Mouse (Mus musculus) layer of hippocampus, postnatal 10 days (tissue): Measurements from ENCODE around the gene Olfr904. TPM values are rescaled to one million over a fixed set of nuclear protein-coding genes. Genes with fewer than 3 reads are reported as not detected.
"Not testable (repeated sequence)": the region's sequence is repeated elsewhere in the genome, so short reads cannot be mapped to it uniquely, and the experiment has no call there.

Source experiments
- DNase-seq, 2 experiments: peaks; one replicate each; pipeline ENCODE4 v3.0.0; 2021; ENCODE audit warnings: low spot score in 2 of 2
- long read RNA-seq: library from polyadenylated mRNA; stranded (forward); transcript quantifications from one replicate; pipeline ENCODE4 v2.0.0, GENCODE M21; 2023
- total RNA-seq, 2 experiments: library from RNA; stranded (reverse); gene quantifications; 2 replicates each; pipeline ENCODE4 v1.2.3; 2021

Gene Olfr904
- not detected for total RNA-seq
- long read RNA-seq, result 0 reads

DNA sequence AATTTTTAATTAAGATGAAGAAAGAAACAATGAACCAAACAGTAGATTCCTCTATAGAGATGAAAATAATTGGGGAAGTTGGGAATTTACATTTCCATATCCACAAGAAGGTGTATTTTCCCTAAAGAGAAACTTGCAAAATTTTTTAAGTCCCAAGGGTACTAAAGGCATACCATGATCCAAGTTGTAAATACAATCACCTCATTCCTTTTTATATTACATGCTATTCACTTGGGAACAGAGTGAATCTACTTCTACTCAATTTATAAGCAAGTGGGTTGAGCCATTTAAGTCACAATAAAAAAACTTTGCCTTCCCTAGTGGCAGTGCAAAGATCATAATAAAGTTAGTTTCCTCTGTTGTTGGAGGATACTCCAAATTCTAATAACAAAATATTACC lies at the start of gene Olfr904:
TSS of gene Olfr904 (plus strand) at position 301 of the 400 bp plus-strand sequence.
- DNase-seq, result no peak

DNA sequence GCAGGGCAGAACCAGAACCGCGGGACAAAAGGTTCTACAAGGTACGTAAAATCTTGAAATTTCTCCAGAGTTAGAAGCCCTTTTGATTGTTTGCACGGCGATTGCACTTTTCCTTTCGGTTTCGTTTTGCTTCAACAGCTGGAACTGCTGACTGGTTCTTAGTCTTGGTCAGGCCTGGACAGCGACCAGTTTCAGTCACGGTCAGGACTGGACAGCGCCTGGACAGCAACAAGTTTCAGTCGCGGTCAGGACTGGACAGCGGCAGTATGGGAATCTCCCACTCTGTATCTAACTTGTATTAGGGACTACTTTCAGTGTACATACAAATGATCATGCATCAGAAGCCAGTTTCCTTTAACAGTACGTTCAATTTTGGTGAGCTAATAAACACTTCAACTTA lies 49.4 kb upstream of the Olfr904 start:
- DNase-seq, result not testable (repeated sequence)

DNA sequence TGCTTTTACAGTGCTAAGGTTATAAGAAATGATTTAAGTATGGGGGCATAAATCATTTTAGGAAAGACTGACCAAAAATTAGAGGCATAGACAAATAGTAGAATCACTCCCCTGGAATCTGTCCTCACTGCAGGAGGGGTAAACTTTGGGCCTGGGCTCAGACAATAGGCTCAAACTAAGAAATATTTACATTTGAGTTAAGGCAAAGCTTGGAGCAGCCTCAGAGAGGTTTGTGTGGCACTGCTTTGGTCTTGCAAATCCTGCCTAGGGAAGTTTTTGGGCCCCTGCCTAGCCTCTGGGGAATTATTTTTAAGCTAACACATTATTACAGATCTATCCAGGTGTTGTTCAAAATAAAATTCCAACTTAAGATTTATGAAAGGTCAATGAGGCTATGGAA lies 39.1 kb upstream of the Olfr904 start:
- no peak for DNase-seq

DNA sequence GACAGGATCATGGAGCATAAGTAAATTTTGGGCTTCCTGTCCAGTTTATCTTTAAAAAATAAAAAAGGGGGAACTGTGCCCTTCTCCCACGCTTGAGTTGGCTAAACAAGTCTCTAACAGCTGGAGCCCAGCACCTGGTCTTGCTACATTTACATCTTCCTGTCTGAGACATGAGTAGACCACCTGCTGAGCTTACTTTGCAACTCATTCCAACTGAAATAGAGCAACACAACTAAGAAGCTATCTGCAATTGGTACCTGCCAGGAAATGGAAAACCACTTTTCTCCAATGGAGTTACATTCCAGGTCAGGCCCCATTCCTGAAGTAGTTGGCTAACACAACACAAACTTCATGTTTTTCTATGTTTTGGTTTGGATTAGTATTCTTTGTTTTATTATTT lies 35.9 kb upstream of the Olfr904 start:
- no peak for DNase-seq

DNA sequence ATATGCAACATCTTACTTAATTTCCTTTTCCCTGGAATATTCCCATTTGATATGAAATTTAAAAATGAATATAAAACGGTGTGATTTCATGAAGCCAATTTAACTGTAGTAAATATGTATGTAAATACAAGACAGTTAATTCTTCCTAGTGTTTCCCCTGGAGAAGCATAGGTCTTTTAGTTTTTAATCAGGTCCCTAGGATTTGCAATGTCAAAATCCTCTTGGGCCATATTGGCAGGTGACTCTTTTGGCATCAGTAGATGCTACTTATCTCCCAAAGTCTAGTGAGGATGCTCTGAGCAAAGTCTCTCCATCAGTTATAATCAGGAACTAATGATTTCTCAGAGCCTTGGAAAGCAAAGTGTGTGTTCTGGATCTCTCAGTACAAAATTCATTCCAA lies 33.8 kb upstream of the Olfr904 start, which contains the start of gene Olfr901:
TSS of gene Olfr901 (plus strand) at position 301 of the 400 bp plus-strand sequence.
- no peak for DNase-seq

DNA sequence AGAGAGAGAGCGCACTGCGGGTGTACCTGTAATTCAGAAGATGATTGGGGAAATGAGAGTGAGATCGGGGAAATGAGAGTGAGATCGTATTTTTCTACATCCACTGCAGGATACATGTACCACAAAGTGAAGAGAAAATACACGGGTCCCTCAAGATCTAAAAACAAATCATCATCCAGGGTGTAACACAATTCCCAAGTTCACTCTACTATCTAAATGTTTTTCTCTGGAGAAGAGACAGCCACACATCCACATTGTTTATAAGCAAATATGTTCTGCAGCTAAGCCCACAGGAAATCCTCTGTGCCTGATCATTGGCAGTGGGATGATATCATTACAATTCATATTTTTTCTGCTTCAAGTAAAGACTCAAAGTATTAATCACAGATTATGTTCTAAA lies 15.6 kb upstream of the Olfr904 start, which contains the start of gene Olfr902:
TSS of gene Olfr902 (plus strand) at position 301 of the 400 bp plus-strand sequence.
- no peak for DNase-seq

DNA sequence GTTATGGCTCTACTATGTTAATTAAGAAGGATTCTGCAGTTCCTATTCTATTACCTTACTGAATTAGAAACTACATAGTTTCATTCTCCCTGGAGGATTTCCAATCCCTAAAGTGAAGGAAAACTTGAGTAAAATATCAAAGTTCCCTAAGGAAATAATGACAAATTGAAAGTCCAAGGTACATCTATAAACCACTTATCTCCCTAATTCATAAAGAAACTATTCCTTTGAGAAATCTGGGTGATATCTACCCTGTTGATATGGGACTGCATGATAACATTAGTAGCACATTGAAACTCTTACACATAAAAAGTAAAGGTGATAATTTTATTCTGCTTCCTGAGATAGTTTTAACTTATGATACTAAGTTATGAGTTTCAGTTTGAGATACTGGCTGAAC lies 7.9 kb downstream of the Olfr904 start, which contains the start of gene Olfr905:
TSS of gene Olfr905 (plus strand) at position 301 of the 400 bp plus-strand sequence.
- no peak for DNase-seq

DNA sequence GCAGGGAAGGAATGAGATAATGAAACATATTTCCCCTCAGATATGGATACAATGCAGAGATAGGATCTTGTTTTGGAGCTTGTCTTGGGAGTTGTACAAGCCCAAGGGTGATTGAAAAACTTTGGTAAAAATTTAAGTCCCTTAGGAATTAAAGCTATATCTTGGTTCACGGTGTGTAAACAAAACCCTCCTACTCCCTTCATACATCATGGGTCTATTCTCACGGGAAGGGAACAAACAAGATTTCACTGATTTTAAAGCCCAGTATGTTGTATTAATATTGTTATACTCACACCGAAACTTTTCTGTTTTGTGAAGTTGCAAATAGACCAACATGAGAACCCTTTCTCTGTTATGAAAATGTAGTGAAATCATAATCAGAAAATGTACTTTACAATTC lies 23.8 kb downstream of the Olfr904 start, which contains the start of gene Olfr906:
TSS of gene Olfr906 (plus strand) at position 301 of the 400 bp plus-strand sequence.
- DNase-seq, result no peak

DNA sequence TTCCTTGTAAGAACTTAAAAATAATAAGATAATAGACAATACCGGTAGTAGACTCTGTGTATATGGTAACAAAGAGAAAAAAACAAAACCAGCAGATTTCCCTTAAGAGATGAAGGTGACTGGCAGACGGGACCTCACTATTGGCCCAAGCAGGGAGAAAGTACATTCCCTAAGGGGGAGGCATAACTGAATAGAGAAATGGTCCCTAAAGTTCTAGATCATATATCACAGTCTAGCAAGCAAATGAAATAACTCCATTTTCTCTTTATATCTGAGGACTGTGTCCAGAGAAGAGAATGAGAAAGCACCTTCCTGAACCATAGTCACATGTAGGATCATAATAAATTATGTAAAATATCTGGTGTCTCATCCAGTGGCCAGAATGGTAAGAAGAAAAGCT lies 32.6 kb downstream of the Olfr904 start, which contains the start of gene Olfr907:
TSS of gene Olfr907 (plus strand) at position 301 of the 400 bp plus-strand sequence.
- no peak for DNase-seq

DNA sequence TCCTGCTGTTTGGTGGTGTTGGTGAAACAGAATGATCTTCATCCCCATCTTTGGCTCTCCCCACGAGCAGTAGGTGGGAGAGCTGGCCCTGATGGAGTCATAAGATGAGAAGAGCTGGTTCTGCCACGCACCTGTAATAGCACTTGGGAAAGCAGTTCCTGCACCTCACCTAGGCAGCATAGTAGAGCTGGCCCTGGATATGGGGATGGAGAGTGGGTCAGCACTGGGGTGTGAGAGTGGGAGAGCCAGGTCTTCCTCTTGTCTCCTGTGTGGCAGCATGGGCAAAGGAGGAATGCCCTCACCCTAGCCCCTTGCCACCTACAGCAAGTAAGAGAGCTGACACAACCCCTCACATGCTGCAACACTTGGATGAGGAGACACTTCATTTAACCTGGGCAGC lies 49.4 kb downstream of the Olfr904 start:
- DNase-seq, result no peak

Other genes with a start within 250 kb of the Olfr904 start
- gene Olfr894, start 245.1 kb upstream of the Olfr904 start, total RNA-seq, result not detected
- gene Olfr143, start 210.4 kb upstream of the Olfr904 start, total RNA-seq, result not detected
- not detected for gene Olfr895, start 195.3 kb upstream of the Olfr904 start, total RNA-seq
- gene Olfr896-ps1, start 172.0 kb upstream of the Olfr904 start, total RNA-seq, result not detected
- gene Olfr25, start 134.1 kb upstream of the Olfr904 start, total RNA-seq, result not detected
- not detected for gene Olfr898, start 114.7 kb upstream of the Olfr904 start, total RNA-seq
- not detected for gene Olfr250, start 96.2 kb upstream of the Olfr904 start, total RNA-seq
- not detected for gene Olfr251, start 86.1 kb upstream of the Olfr904 start, total RNA-seq
- not detected for gene Olfr147, start 61.4 kb upstream of the Olfr904 start, total RNA-seq
- not detected for gene Olfr901, start 33.7 kb upstream of the Olfr904 start, total RNA-seq
- not detected for gene Olfr902, start 15.5 kb upstream of the Olfr904 start, total RNA-seq
- gene Olfr905, start 8.0 kb downstream of the Olfr904 start, total RNA-seq, result under 1 TPM in 1 of 2 experiments, not detected in 1; 0.07 TPM
- gene Olfr906, start 23.9 kb downstream of the Olfr904 start, total RNA-seq, result not detected
- not detected for gene Olfr907, start 32.7 kb downstream of the Olfr904 start, total RNA-seq
- gene Olfr911-ps1, start 58.4 kb downstream of the Olfr904 start, total RNA-seq, result not detected
- gene Olfr910, start 74.7 kb downstream of the Olfr904 start, total RNA-seq, result not detected
- not detected for gene Olfr912, start 117.0 kb downstream of the Olfr904 start, total RNA-seq
- not detected for gene Olfr913, start 129.6 kb downstream of the Olfr904 start, total RNA-seq
- gene Olfr914, start 142.0 kb downstream of the Olfr904 start, total RNA-seq, result not detected
- not detected for gene Olfr916, start 196.7 kb downstream of the Olfr904 start, total RNA-seq
- not detected for gene Olfr917, start 202.7 kb downstream of the Olfr904 start, total RNA-seq
- gene Olfr918, start 211.5 kb downstream of the Olfr904 start, total RNA-seq, result not detected
- not detected for gene Olfr919, start 240.5 kb downstream of the Olfr904 start, total RNA-seq